Mouse (Mus musculus): Measurements from ENCODE around the gene Vsx1. TPM values are rescaled to one million over a fixed set of nuclear protein-coding genes. Genes with fewer than 3 reads are reported as not detected.

The Vsx1 gene
- polyA plus RNA-seq, 1 experiment from 2014 or later: not detected

- peak; percentile 40 for DNase-seq (ENCODE audit: low spot score)
- TF ChIP-seq EP300 (optimal IDR thresholded peaks at IDR 0.05) (no peak), CTCF (IDR thresholded peaks at IDR 0.05; ENCODE audit: low read depth) (no peak)
- Histone ChIP-seq H3K4me3 (ENCODE audit: low read depth, low read length) (no peak overlapping the region), H3K4me2 (replicated peaks; ENCODE audit: low read depth) (peak overlapping the region; percentile 89; the same call in 1 of the 2 replicates), H3K27ac (replicated peaks) (peak overlapping the region; percentile 93), H3K9ac (ENCODE audit: low read length) (no peak overlapping the region), H3K9me3 (ENCODE audit: control insufficient read depth, low read length) (no peaks in the 10 kb centered on the region), H3K4me1 (replicated peaks; ENCODE audit: control insufficient read depth, insufficient read depth) (peaks cover 3% of the 10 kb centered on the region; the same call in 1 of the 2 replicates), H3K27me3 (ENCODE audit: control insufficient read depth, insufficient read depth, low read length) (no peaks in the 10 kb centered on the region), H3K36me3 (ENCODE audit: control insufficient read depth, insufficient read depth, low read length) (no peaks in the 10 kb centered on the region)
- ATAC-seq (ENCODE audit: low FRiP score, low TSS enrichment): peak; percentile 46
- 44% methylated on average over 2 of the region's 2 CpGs for WGBS
These were observed 19.6 kb downstream of the Vsx1 start for GRCm38 (mm10) chr2:150669454-150670045.

- Histone ChIP-seq H3K4me3 (ENCODE audit: low read depth, low read length) (peak overlapping the region; percentile 65; the same call in 1 of the 2 replicates), H3K27me3 (ENCODE audit: control insufficient read depth, insufficient read depth, low read length) (no peaks in the 10 kb centered on the region), H3K4me2 (replicated peaks; ENCODE audit: low read depth) (peak overlapping the region; percentile 89), H3K4me1 (replicated peaks; ENCODE audit: control insufficient read depth, insufficient read depth) (peaks cover 3% of the 10 kb centered on the region; the same call in 1 of the 2 replicates), H3K9me3 (ENCODE audit: control insufficient read depth, low read length) (no peaks in the 10 kb centered on the region), H3K36me3 (ENCODE audit: control insufficient read depth, insufficient read depth, low read length) (no peaks in the 10 kb centered on the region), H3K27ac (replicated peaks) (peak overlapping the region; percentile 93), H3K9ac (ENCODE audit: low read length) (no peak overlapping the region)
- no peak for ATAC-seq (ENCODE audit: low FRiP score, low TSS enrichment)
- WGBS: 58% methylated on average over 5 of the region's 5 CpGs
- DNase-seq (ENCODE audit: low spot score): peak; percentile 36
- TF ChIP-seq CTCF (IDR thresholded peaks at IDR 0.05; ENCODE audit: low read depth) (no peak), EP300 (optimal IDR thresholded peaks at IDR 0.05) (no peak)
These were observed 20.2 kb downstream of the Vsx1 start for GRCm38 (mm10) chr2:150668956-150669355.

GRCm38 (mm10) chr2:150667820-150668766 lies 21.1 kb downstream of the Vsx1 start, which contains the start of gene Acss1:
Acss1 (minus strand) TSS chr2:150668500.
- no peak for TF ChIP-seq EP300 (optimal IDR thresholded peaks at IDR 0.05)
- no peak for TF ChIP-seq CTCF (IDR thresholded peaks at IDR 0.05; ENCODE audit: low read depth)
- Histone ChIP-seq H3K27ac (replicated peaks) (peak within 1 kb of the TSS; percentile 93), H3K36me3 (ENCODE audit: control insufficient read depth, insufficient read depth, low read length) (no peaks in the 10 kb centered on the region), H3K9me3 (ENCODE audit: control insufficient read depth, low read length) (no peaks in the 10 kb centered on the region), H3K27me3 (ENCODE audit: control insufficient read depth, insufficient read depth, low read length) (no peaks in the 10 kb centered on the region), H3K4me3 (ENCODE audit: low read depth, low read length) (peak within 1 kb of the TSS; percentile 65), H3K4me1 (replicated peaks; ENCODE audit: control insufficient read depth, insufficient read depth) (peaks cover 3% of the 10 kb centered on the region; the same call in 1 of the 2 replicates), H3K9ac (ENCODE audit: low read length) (peak within 1 kb of the TSS; percentile 78), H3K4me2 (replicated peaks; ENCODE audit: low read depth) (peak within 1 kb of the TSS; percentile 89)
- 2% methylated on average over 61 of the region's 61 CpGs for WGBS
- ATAC-seq (ENCODE audit: low FRiP score, low TSS enrichment) (peak; percentile 67), DNase-seq (ENCODE audit: low spot score) (peak; percentile 87)

GRCm38 (mm10) chr2:150667065-150667819 lies 21.9 kb downstream of the Vsx1 start:
- DNase-seq (ENCODE audit: low spot score): peak; percentile 72
- TF ChIP-seq CTCF (IDR thresholded peaks at IDR 0.05; ENCODE audit: low read depth) (no peak), EP300 (optimal IDR thresholded peaks at IDR 0.05) (no peak)
- Histone ChIP-seq H3K4me1 (replicated peaks; ENCODE audit: control insufficient read depth, insufficient read depth) (peaks cover 6% of the 10 kb centered on the region; the same call in 1 of the 2 replicates), H3K9ac (ENCODE audit: low read length) (peak overlapping the region; percentile 78), H3K4me3 (ENCODE audit: low read depth, low read length) (peak overlapping the region; percentile 65), H3K4me2 (replicated peaks; ENCODE audit: low read depth) (peak overlapping the region; percentile 89), H3K27me3 (ENCODE audit: control insufficient read depth, insufficient read depth, low read length) (no peaks in the 10 kb centered on the region), H3K36me3 (ENCODE audit: control insufficient read depth, insufficient read depth, low read length) (no peaks in the 10 kb centered on the region), H3K9me3 (ENCODE audit: control insufficient read depth, low read length) (no peaks in the 10 kb centered on the region), H3K27ac (replicated peaks) (peak overlapping the region; percentile 93)
- peak; percentile 83 for ATAC-seq (ENCODE audit: low FRiP score, low TSS enrichment)
- 5% methylated on average over 17 of the region's 17 CpGs for WGBS

- peak overlapping the region; percentile 93 for H3K27ac ChIP-seq (replicated peaks)
- no peaks in the 10 kb centered on the region for H3K27me3 ChIP-seq (ENCODE audit: control insufficient read depth, insufficient read depth, low read length)
- no peak for TF ChIP-seq CTCF (IDR thresholded peaks at IDR 0.05; ENCODE audit: low read depth)
- no peak for TF ChIP-seq EP300 (optimal IDR thresholded peaks at IDR 0.05)
- DNase-seq (ENCODE audit: low spot score) (no peak), ATAC-seq (ENCODE audit: low FRiP score, low TSS enrichment) (no peak)
- peaks cover 6% of the 10 kb centered on the region; the same call in 1 of the 2 replicates for H3K4me1 ChIP-seq (replicated peaks; ENCODE audit: control insufficient read depth, insufficient read depth)
- H3K9ac ChIP-seq (ENCODE audit: low read length): peak overlapping the region; percentile 78
- no peaks in the 10 kb centered on the region for H3K36me3 ChIP-seq (ENCODE audit: control insufficient read depth, insufficient read depth, low read length)
- no peaks in the 10 kb centered on the region for H3K9me3 ChIP-seq (ENCODE audit: control insufficient read depth, low read length)
- peak overlapping the region; percentile 89 for H3K4me2 ChIP-seq (replicated peaks; ENCODE audit: low read depth)
- WGBS: 39% methylated on average over 7 of the region's 7 CpGs
- H3K4me3 ChIP-seq (ENCODE audit: low read depth, low read length): peak overlapping the region; percentile 65
These were observed 22.5 kb downstream of the Vsx1 start for GRCm38 (mm10) chr2:150666723-150667064.
